Mouse (Mus musculus) stomach, postnatal 0 days (tissue): ENCODE results near the gene Cideb. TPM values are rescaled to one million over a fixed set of nuclear protein-coding genes. Genes with fewer than 3 reads are reported as not detected.

Experiments used
- ATAC-seq: fragments of 200-750 bp; cut with Nextera tagmentation; 2 replicates; pipeline ENCODE4 v1.8.0; 2017; ENCODE audit not compliant: low FRiP score, low TSS enrichment
- DNase-seq: peaks from one replicate; pipeline ENCODE4 v3.0.0-alpha.2; 2016; ENCODE audit warnings: low spot score
- H3K27ac ChIP-seq: fragments of 300-500 bp; sonication (generic); replicated peaks from 2 replicates; pipeline ENCODE4 v1.5.1; 2014; ENCODE audit warnings: mild to moderate bottlenecking, control low read depth
- H3K27me3 ChIP-seq: fragments of 300-500 bp; sonication (generic); 2 replicates; pipeline ENCODE4 v1.6.1; 2014; ENCODE audit warnings: low read length; ENCODE audit not compliant: control insufficient read depth, insufficient read depth
- H3K36me3 ChIP-seq: fragments of 300-500 bp; sonication (generic); 2 replicates; pipeline ENCODE4 v1.6.1; 2014; ENCODE audit warnings: low read length, mixed read lengths; ENCODE audit not compliant: control insufficient read depth, insufficient read depth
- H3K4me1 ChIP-seq: fragments of 300-500 bp; sonication (generic); replicated peaks from 2 replicates; pipeline ENCODE4 v1.6.1; 2014; ENCODE audit warnings: antibody characterized with exemption; ENCODE audit not compliant: control insufficient read depth, insufficient read depth
- H3K4me2 ChIP-seq: fragments of 300-500 bp; sonication (generic); replicated peaks from 2 replicates; pipeline ENCODE4 v1.6.1; 2014; ENCODE audit warnings: low read depth, mild to moderate bottlenecking, control low read depth, moderate library complexity
- H3K4me3 ChIP-seq: fragments of 300-500 bp; sonication (generic); 2 replicates; pipeline ENCODE4 v1.5.1; 2014; ENCODE audit warnings: low read depth, low read length, control low read depth
- H3K9ac ChIP-seq: fragments of 300-500 bp; sonication (generic); 2 replicates; pipeline ENCODE4 v1.6.1; 2014; ENCODE audit warnings: mild to moderate bottlenecking, low read length, control low read depth, mixed read lengths
- H3K9me3 ChIP-seq: fragments of 300-500 bp; sonication (generic); 2 replicates; pipeline ENCODE4 v1.6.1; 2016; ENCODE audit warnings: low read length; ENCODE audit not compliant: control insufficient read depth
- CTCF ChIP-seq: IDR thresholded peaks from 2 replicates; pipeline ENCODE4 v1.5.1; 2016; ENCODE audit warnings: antibody characterized with exemption, low read depth, mild to moderate bottlenecking, moderate library complexity
- EP300 ChIP-seq: optimal IDR thresholded peaks from 2 replicates; pipeline ENCODE3; 2016; ENCODE audit warnings: antibody characterized with exemption
- WGBS: fragments of 180-500 bp; shearing (Covaris S2); extraction: QIAGEN DNeasy Blood & Tissue Kit; methylation state at CpG from one replicate; pipeline ENCODE4 v1.1.7; 2014; 5-methylcytosine and 5-hydroxymethylcytosine counted together
- polyA plus RNA-seq: library from polyadenylated mRNA; unstranded; fragments of >200 nt; fragmentation: Nextera tagmentation; extraction: Ambion mirVana; gene quantifications from 2 replicates; pipeline ENCODE4 v1.2.1, GENCODE M21; 2015

Cideb gene
- polyA plus RNA-seq, 1 experiment from 2014 or later = 13.6 TPM

DNA sequence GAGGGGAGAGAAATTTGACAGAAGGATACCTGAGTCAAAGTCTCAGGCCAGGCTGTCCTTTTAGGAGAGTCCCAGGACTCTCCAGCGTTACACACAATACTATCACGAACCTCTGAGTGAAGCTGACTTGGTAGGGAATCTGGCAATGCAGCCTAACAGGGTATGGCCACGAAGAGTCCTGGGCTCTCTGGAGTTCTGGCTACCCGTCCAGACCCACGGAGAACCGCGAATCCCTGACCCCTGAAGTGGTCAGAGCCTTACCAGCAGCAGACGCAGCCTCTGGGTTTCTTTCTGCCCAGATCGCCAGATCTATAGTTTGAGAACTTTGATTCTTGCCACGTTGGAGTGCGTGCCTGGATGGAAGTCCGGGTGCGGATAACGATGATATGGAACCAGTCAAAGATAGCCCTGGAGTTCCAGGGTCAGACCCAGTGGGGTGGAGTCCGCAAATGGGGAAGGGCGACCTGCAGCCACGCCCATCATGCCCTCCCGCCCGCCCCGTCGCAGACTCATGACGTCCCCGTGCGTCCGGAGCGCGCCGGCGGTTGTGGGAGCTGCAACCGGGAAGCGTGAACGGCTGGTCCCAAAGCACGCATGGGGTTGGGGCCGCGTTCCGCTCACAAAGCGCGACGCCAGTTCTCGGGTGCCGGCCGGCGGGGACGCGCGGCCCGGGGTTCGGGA is 12.9 kb downstream of the Cideb start, which contains the start of the genes Dhrs1 and Nop9:
Dhrs1 (minus strand) TSS at position 511 of the 681 bp plus-strand sequence.
Nop9 (plus strand) TSS at position 514 of the 681 bp plus-strand sequence.
- Histone ChIP-seq H3K4me2 (peak within 1 kb of the TSS; percentile 64), H3K27ac (peak within 1 kb of the TSS; percentile 69), H3K9ac (peak within 1 kb of the TSS; percentile 79), H3K27me3 (no peaks in the 10 kb centered on the region), H3K4me3 (peak within 1 kb of the TSS; percentile 89), H3K9me3 (no peaks in the 10 kb centered on the region), H3K36me3 (peaks cover 10% of the 10 kb centered on the region; the same call in 1 of the 2 replicates), H3K4me1 (peaks cover 9% of the 10 kb centered on the region)
- TF ChIP-seq CTCF (0 out of 2 replicates have a peak, but pooled peaks have one; percentile 16), EP300 (no peak)
- DNase-seq = peak; percentile 96
- peak; percentile 88 for ATAC-seq
- 1% methylated on average over 45 of the region's 48 CpGs for WGBS

GRCm38 (mm10) chr14:55743711-55744110 is 14.5 kb downstream of the Cideb start:
- Histone ChIP-seq H3K4me3 (no peak overlapping the region), H3K4me1 (peaks cover 9% of the 10 kb centered on the region), H3K27ac (no peak overlapping the region), H3K4me2 (peak overlapping the region; percentile 38), H3K9me3 (no peaks in the 10 kb centered on the region), H3K36me3 (0 out of 2 replicates have a peak, but pooled peaks cover 5% of the 10 kb centered on the region), H3K27me3 (no peaks in the 10 kb centered on the region), H3K9ac (peak overlapping the region; percentile 45; the same call in 1 of the 2 replicates)
- peak; percentile 74 for ATAC-seq
- peak; percentile 89 for DNase-seq
- 14% methylated on average over 10 of the region's 10 CpGs for WGBS
- TF ChIP-seq CTCF (peak; percentile 98), EP300 (no peak)

GRCm38 (mm10) chr14:55737086-55737687 is 21.1 kb downstream of the Cideb start:
- DNase-seq (no peak), ATAC-seq (no peak)
- 0 out of 2 replicates have a peak, but pooled peaks cover 2% of the 10 kb centered on the region for H3K36me3 ChIP-seq
- no peak overlapping the region for H3K9ac ChIP-seq
- no peak overlapping the region for H3K27ac ChIP-seq
- 82% methylated on average over 9 of the region's 9 CpGs for WGBS
- no peaks in the 10 kb centered on the region for H3K27me3 ChIP-seq
- no peak overlapping the region for H3K4me3 ChIP-seq
- no peak overlapping the region for H3K4me2 ChIP-seq
- no peak for TF ChIP-seq CTCF
- no peak for TF ChIP-seq EP300
- no peaks in the 10 kb centered on the region for H3K9me3 ChIP-seq
- no peaks in the 10 kb centered on the region for H3K4me1 ChIP-seq

- H3K4me3 ChIP-seq = no peak overlapping the region
- 78% methylated on average over 4 of the region's 4 CpGs for WGBS
- DNase-seq (no peak), ATAC-seq (no peak)
- H3K36me3 ChIP-seq = 0 out of 2 replicates have a peak, but pooled peaks cover 2% of the 10 kb centered on the region
- H3K4me1 ChIP-seq = no peaks in the 10 kb centered on the region
- H3K9me3 ChIP-seq = no peaks in the 10 kb centered on the region
- no peaks in the 10 kb centered on the region for H3K27me3 ChIP-seq
- H3K27ac ChIP-seq = no peak overlapping the region
- H3K9ac ChIP-seq = no peak overlapping the region
- no peak overlapping the region for H3K4me2 ChIP-seq
- TF ChIP-seq CTCF (no peak), EP300 (no peak)
Measured at GRCm38 (mm10) chr14:55735758-55736157, 22.5 kb downstream of the Cideb start.

DNA sequence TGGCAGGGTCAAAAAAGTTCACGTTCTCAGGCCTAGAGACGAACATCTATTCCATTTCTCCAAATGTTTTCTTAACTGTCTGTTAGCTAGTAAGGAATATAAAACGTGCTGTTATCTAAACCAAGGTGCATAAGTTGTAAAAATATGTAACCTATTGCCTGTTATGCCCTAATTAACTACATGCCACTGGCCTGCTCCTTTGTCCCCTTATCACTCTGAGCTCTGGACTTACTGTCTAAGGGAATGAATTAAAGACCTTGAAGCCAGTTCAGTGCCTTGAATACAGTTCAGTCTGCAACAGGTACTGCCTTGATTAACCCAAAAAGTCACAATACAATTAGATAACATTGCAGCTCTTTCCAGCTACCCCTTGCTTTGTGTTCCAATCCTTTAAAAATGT is 22.9 kb downstream of the Cideb start:
- no peak overlapping the region for H3K27ac ChIP-seq

DNA sequence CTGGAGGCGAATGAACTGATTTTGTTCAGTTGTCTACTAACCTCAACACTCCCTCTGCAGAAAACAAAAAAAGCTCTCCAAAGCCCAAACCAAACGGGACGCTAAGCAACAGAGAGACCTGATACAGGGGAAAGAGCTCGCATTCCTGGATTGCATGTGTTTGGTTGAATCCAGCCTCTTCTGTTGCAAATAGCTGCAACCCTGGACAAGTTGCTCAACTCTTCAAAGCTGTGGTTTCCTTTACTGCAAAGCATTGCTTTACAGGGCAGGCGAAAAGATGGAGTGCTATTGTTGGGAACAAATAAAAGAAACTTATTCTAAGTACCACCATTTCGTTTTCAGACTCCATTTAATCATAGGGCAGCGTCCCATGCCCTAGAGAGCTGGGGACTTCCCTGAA is 23.4 kb downstream of the Cideb start:
- no peaks in the 10 kb centered on the region for H3K9me3 ChIP-seq
- no peak overlapping the region for H3K27ac ChIP-seq
- no peak for DNase-seq
- H3K4me3 ChIP-seq = no peak overlapping the region
- no peak for TF ChIP-seq EP300
- no peak for TF ChIP-seq CTCF
- H3K9ac ChIP-seq = no peak overlapping the region
- no peaks in the 10 kb centered on the region for H3K27me3 ChIP-seq
- ATAC-seq = no peak
- no peak overlapping the region for H3K4me2 ChIP-seq
- 61% methylated on average over 7 of the region's 7 CpGs for WGBS
- 0 out of 2 replicates have a peak, but pooled peaks cover 2% of the 10 kb centered on the region for H3K36me3 ChIP-seq
- no peaks in the 10 kb centered on the region for H3K4me1 ChIP-seq

More for the DNA sequence above, 22.9 kb downstream of the Cideb start:
- H3K36me3 ChIP-seq = 0 out of 2 replicates have a peak, but pooled peaks cover 2% of the 10 kb centered on the region
- 27% methylated on average over 3 of the region's 3 CpGs for WGBS
- no peak overlapping the region for H3K4me2 ChIP-seq
- no peak overlapping the region for H3K4me3 ChIP-seq
- H3K4me1 ChIP-seq = no peaks in the 10 kb centered on the region
- H3K9me3 ChIP-seq = no peaks in the 10 kb centered on the region
- no peak for TF ChIP-seq EP300
- TF ChIP-seq CTCF = no peak
- no peaks in the 10 kb centered on the region for H3K27me3 ChIP-seq
- ATAC-seq (no peak), DNase-seq (no peak)
- H3K9ac ChIP-seq = no peak overlapping the region
